Mouse (Mus musculus): ENCODE results near the gene Prlr. TPM values are rescaled to one million over a fixed set of nuclear protein-coding genes. Genes with fewer than 3 reads are reported as not detected.

Gene Prlr
- total and polyA plus RNA-seq, 3 experiments = not detected

- no peaks in the 10 kb centered on the region for H3K4me1 ChIP-seq (ENCODE audit: control insufficient read depth in 1 of 2, insufficient read depth in 2 of 2, low read length in 2 of 2)
- no peak for DNase-seq (ENCODE audit: low read depth, low spot score)
- no peaks in the 10 kb centered on the region; a peak in 1 of 4 replicates for H3K27me3 ChIP-seq (ENCODE audit: control insufficient read depth in 1 of 2, insufficient read depth in 2 of 2, low read length in 2 of 2)
- no peak overlapping the region for H3K9ac ChIP-seq (ENCODE audit: control insufficient read depth, low read depth, low read length, poor library complexity, severe bottlenecking)
- H3K27ac ChIP-seq (ENCODE audit: control insufficient read depth, low read depth, low read length) = no peak overlapping the region
- H3K79me2 ChIP-seq (ENCODE audit: control insufficient read depth, insufficient read depth, low read length, poor library complexity) = no peaks in the 10 kb centered on the region
- TF ChIP-seq CHD1 (IDR thresholded peaks at IDR 0.05; ENCODE audit: low read depth, low read length) = no peak
- TF ChIP-seq TCF12 (IDR thresholded peaks at IDR 0.05; ENCODE audit: low read depth, low read length) = no peak
- TF ChIP-seq TAL1 (IDR thresholded peaks at IDR 0.05; ENCODE audit: low read length) = no peak
- no peak for TF ChIP-seq NELFE (IDR thresholded peaks at IDR 0.05; ENCODE audit: low read depth, low read length)
- no peak for TF ChIP-seq ETS1 (IDR thresholded peaks at IDR 0.05; ENCODE audit: low read depth, low read length)
- TF ChIP-seq ZKSCAN1 (IDR thresholded peaks at IDR 0.05; ENCODE audit: low read depth, low read length) = no peak
- no peak for TF ChIP-seq USF1 (IDR thresholded peaks at IDR 0.05; ENCODE audit: low read depth, low read length)
- no peak for TF ChIP-seq POLR2AphosphoS2 (IDR thresholded peaks at IDR 0.05; ENCODE audit: low read length)
- no peak overlapping the region for H3K4me3 ChIP-seq (ENCODE audit: control insufficient read depth in 1 of 2, insufficient read depth in 1 of 2, low read depth in 2 of 2, low read length in 2 of 2)
- no peaks in the 10 kb centered on the region for H3K36me3 ChIP-seq (ENCODE audit: control insufficient read depth in 1 of 2, insufficient read depth in 2 of 2, low read length in 2 of 2)
- H3K9me3 ChIP-seq (replicated peaks; ENCODE audit: insufficient read depth, low read length) = no peaks in the 10 kb centered on the region
Measured at GRCm38 (mm10) chr15:10299467-10299866, 122.4 kb downstream of the Prlr start.

GRCm38 (mm10) chr15:10306461-10306860 lies 129.4 kb downstream of the Prlr start:
- 0 out of 4 replicates have a peak, but pooled peaks cover 0 to 1% of the 10 kb centered on the region in 2 experiments for H3K27me3 ChIP-seq (ENCODE audit: control insufficient read depth in 1 of 2, insufficient read depth in 2 of 2, low read length in 2 of 2)
- H3K27ac ChIP-seq (ENCODE audit: control insufficient read depth, low read depth, low read length) = no peak overlapping the region
- no peak overlapping the region for H3K9ac ChIP-seq (ENCODE audit: control insufficient read depth, low read depth, low read length, poor library complexity, severe bottlenecking)
- no peaks in the 10 kb centered on the region for H3K79me2 ChIP-seq (ENCODE audit: control insufficient read depth, insufficient read depth, low read length, poor library complexity)
- no peak overlapping the region for H3K4me3 ChIP-seq (ENCODE audit: control insufficient read depth in 1 of 2, insufficient read depth in 1 of 2, low read depth in 2 of 2, low read length in 2 of 2)
- no peaks in the 10 kb centered on the region for H3K36me3 ChIP-seq (ENCODE audit: control insufficient read depth in 1 of 2, insufficient read depth in 2 of 2, low read length in 2 of 2)
- no peaks in the 10 kb centered on the region for H3K4me1 ChIP-seq (ENCODE audit: control insufficient read depth in 1 of 2, insufficient read depth in 2 of 2, low read length in 2 of 2)
- DNase-seq (ENCODE audit: low read depth, low spot score) = no peak
- 0 out of 2 replicates have a peak, but pooled peaks cover 2% of the 10 kb centered on the region for H3K9me3 ChIP-seq (replicated peaks; ENCODE audit: insufficient read depth, low read length)
- TF ChIP-seq ZNF384 (IDR thresholded peaks at IDR 0.05; ENCODE audit: low read depth, low read length) (no peak), HCFC1 (IDR thresholded peaks at IDR 0.05; ENCODE audit: low read depth, low read length) (no peak), USF2 (IDR thresholded peaks at IDR 0.05; ENCODE audit: borderline replicate concordance in 1 of 2, insufficient read depth in 1 of 2, low read depth in 1 of 2, low read length in 2 of 2) (no peak), TCF12 (IDR thresholded peaks at IDR 0.05; ENCODE audit: low read depth, low read length) (no peak), EP300 (IDR thresholded peaks at IDR 0.05; ENCODE audit: low read depth in 1 of 2, low read length in 2 of 2) (no peak), NELFE (IDR thresholded peaks at IDR 0.05; ENCODE audit: low read depth, low read length) (no peak), MEF2A (IDR thresholded peaks at IDR 0.05; ENCODE audit: extremely low read depth, insufficient replicate concordance, low read depth, low read length, poor library complexity, severe bottlenecking) (no peak), MYB (IDR thresholded peaks at IDR 0.05; ENCODE audit: low read depth, low read length) (no peak), RCOR1 (IDR thresholded peaks at IDR 0.05; ENCODE audit: low read depth, low read length) (no peak), MAX (IDR thresholded peaks at IDR 0.05; ENCODE audit: low read length) (no peak), ETS1 (IDR thresholded peaks at IDR 0.05; ENCODE audit: low read depth, low read length) (no peak), MAZ (IDR thresholded peaks at IDR 0.05; ENCODE audit: low read depth, low read length) (no peak)

Measured in MEL (cell line).